ENCODE assay signal across 12 mouse cellular contexts in genomic region chr11:56767424-56767823, GRCm38 (mm10).
DNase-seq lines count a peak whose midpoint lies in the region.
"Had no signal": no experiment of that assay in that cellular context is flagged by ENCODE, and none has a peak within 500 bp of the region (broad histone marks: within the 10 kb centered on the region; RNA-seq: fewer than 3 reads in every experiment).

No protein-coding gene starts in this region.

- DNase-seq in layer of hippocampus, adult 11-12 months (ENCODE audit: low spot score): peak; percentile 48
- DNase-seq in layer of hippocampus, postnatal 25 days (ENCODE audit: extremely low spot score in 1 of 2, low spot score in 1 of 2): no peak
- peak; percentile 24 for DNase-seq in right cerebral cortex, adult 18-20 months
- DNase-seq in right cerebral cortex, postnatal 25 days: no peak
- DNase-seq in layer of hippocampus, adult 8-10 months (ENCODE audit: low spot score in 2 of 2): peak; percentile 51
- peak; percentile 34 to 50 for DNase-seq in layer of hippocampus, postnatal 36 days
- no peak for DNase-seq in yolk sac, embryonic 10.5 days (ENCODE audit: low spot score)
- DNase-seq: adrenal gland, adult 2 months; adrenal gland, postnatal 25 days; cerebellum, adult 2 months; cerebellum, postnatal 10 days; gastrocnemius, postnatal 14 days had no signal

Comparison
In these comparisons a context has a peak if more than half of its experiments do, and no peak if none do; other contexts are left out.
1. DNase-seq: peak in layer of hippocampus, adult 11-12 months (single experiment), right cerebral cortex, adult 18-20 months (single experiment), layer of hippocampus, adult 8-10 months (2 of 2) and layer of hippocampus, postnatal 36 days (2 of 2); none in layer of hippocampus, postnatal 25 days (0 of 2), right cerebral cortex, postnatal 25 days (single experiment) and yolk sac, embryonic 10.5 days (single experiment).